Mouse (Mus musculus): Measurements from ENCODE around the gene Idua.
"Not testable (repeated sequence)": the region's sequence is repeated elsewhere in the genome, so short reads cannot be mapped to it uniquely, and the experiment has no call there.

The Idua gene
- long read RNA-seq, experiment 1, transcript Idua-202 (14 exons, 3,373 nt): major isoform, 8 of 8 reads
- long read RNA-seq, experiment 1, partial matches to known transcripts: 0 of 8 reads
- long read RNA-seq, experiment 1, other reads (novel, unspliced or antisense): 0 of 8 reads
- long read RNA-seq, experiment 2, partial matches to known transcripts: 1 of 8 reads
- long read RNA-seq, experiment 2, other reads (novel, unspliced or antisense): 3 of 8 reads

DNA sequence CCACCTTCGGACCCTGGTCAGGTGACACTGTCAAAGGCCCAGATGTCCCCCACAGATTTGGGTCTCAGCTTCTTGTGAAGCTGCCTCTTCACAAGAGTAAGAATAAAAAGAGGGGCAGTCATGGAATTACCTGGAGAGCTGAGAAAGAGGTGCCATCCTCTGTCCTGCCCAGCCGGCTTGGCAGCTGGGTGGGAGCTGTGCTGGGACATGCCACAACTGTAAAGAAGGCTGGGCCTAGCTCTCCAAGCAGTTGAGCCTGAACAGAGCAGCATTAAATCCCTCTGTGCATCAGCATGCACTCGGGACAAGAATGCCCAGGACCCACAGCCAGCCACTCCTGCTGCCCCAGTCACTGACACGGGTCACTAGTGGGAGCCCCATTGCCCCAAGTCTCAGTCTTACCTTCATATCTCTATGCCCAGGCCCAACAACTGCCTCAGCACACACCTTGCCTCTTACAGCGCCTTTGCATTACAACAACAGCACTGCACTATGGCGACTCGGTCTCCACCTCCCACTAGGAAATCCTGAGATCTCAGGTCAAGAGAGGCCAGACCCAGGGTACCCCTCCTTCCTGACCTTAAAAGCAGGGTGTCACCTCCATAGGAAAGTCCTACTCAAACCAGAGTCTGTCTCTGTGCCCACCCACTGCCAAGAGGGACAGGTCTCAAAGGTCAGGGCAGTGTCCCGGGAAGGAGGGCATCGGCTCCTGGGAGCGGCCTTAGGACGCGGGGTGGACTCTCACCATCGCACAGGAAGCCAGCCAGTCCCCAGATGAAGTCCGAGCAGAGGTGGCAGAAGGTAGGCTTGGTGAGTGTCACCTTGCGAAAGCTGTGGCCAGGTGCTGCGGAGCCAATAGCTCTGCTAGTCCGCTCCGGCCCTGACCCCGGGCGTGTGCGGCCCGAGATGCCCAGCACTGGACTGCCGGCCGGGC, at the start of gene Idua:
Gene Idua (plus strand): TSS at position 634 of the 934 bp plus-strand sequence.
- intact Hi-C loops (cut with DNase I): no loop called here

DNA sequence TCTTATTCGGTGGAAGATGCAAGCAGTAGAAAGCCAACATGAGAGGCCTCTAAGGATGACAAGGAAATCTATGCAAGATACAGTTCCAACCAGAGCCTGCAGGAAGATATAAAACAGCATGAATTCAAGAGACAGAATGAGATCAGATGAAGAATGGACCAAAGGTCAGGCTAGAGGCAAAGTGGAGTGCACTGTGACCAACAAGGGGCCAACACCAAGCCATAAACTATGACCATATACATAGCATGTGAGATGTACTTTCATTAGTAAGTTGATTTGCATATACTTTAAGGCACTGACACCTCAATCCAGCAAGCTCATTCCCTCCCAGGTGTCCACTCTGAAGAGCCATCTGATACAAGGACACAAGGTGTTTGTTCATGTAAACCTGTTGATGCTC, 49.7 kb upstream of the Idua start:
- intact Hi-C loops (cut with DNase I): no loop called here

DNA sequence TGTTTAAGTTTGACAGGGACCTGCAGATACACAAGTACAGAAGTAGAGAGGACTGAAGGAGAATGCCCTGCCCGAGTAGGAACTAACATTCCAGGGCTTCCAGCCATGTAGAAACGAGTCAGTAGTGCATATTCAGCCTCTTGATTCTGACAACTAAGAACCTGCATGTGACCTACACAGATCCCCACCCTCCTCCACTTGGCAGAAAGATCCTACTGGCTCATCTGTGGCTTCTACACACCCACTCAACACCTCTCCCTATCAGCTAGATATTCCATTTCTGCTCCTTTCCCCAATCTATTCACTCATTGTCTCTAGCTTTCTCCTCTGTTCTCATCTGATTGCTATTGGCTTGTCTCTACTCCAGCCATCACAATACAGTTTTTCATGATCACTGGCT, 38.3 kb upstream of the Idua start:
- intact Hi-C loops (cut with DNase I): no loop called here

DNA sequence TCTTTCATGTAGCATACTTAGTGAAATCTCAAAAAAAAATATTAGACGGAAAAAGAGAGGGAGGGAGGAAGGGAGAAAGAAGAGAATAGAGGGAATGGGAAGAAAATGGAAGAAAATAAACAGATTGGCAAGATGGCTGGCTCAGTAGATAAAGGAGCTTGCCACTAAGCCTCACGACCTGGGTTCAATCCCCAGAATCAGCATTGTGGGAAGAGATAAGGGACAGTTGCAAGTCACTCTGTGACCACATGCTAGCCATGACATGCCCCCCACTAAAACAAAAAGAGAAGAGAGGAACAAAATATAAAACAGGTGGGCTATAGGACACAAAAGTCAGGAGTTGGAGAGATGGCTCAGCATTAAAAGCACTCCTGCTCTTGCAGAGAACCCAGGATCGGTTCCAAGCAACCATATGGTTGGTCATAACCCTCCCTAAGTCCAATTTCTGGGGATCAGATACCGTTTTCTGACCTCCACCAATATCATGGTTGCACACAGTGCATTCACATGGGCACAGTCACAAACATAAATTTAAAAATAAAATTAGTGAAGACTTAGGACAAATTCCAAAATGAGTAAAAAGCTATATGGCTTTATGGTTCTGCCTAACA, 34.0 kb upstream of the Idua start:
- intact Hi-C loops (cut with DNase I): no loop called here

DNA sequence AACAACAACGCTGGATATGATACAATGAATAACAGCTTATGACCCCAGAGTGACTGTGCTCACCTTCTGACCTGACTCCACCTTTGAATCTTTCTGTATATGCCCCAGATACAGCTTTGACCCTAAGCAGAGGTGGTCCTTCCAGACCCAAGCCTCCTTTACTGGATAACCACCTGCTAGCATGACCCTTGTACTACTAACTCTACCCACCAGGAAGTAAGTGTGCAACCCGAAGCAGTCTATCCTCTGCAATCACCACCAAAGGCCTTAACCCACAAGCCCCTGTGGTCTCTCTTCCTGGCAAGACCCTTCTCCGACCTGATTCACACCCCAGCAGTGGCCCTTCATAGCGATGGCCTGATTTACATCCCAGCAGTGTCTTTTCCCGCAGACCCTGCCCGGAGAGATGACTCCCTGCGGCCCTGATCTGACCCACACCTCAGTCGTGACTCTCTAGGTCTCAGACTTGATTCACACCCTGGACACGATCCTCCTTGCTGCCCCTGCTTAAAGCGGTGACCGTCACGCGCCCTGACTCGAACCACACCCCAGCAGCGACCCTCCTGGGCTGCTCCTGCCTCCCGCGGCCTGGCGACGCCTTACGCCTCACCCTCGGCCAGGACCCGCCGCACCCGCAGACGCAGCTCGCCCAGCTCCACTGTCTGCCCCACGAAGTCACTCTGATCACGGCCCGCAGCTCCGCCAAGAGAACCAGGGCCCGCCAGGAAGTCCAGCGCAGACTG, 31.1 kb upstream of the Idua start:
- intact Hi-C loops (cut with DNase I): no loop called here

DNA sequence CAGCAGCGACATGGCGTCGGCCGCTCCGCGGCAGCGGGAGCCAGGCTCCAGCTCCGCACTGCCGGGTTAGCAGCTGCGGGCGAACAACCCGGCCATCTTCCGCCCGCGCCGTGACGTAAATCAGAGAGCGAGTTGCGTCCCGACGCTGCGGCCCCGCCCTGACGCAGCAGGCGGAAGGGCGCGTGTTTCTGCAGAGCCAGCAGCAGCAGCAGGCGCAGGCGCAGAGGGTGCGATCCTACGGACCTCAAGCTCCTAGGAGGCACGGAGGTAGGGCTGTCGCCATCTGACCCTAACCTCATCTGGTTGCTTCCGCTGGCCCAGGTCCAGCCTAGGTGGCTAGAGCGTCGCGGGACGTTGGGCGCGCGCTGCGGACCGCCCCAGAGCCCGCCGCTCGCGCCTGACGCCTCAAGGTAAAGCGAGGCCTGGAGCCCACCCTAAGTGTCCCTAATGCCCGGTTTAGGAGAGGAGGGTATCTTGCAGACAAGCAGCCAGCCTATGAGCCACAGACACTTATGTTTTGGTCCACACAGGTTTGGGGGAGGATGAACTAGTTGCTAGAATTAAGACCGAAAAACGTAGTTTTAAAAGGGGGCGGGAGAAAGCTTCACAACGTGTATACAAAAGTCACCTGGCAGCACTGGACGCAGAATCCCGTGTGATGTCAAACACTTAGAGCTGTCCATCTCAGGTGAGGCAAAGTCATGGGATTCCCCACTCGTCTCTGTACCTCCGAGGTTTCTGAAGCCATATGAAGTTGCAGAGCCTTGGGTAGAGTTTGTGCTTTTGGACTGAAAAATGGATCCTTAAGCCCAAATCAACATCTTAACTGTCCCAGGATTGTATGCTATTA, 30.3 kb upstream of the Idua start, which contains the start of the genes Gak and Tmem175:
Gene Gak (minus strand): TSS at position 122 of the 850 bp plus-strand sequence.
Gene Tmem175 (plus strand): TSS at position 137 of the 850 bp plus-strand sequence.
- intact Hi-C loops (cut with DNase I): no loop called here

DNA sequence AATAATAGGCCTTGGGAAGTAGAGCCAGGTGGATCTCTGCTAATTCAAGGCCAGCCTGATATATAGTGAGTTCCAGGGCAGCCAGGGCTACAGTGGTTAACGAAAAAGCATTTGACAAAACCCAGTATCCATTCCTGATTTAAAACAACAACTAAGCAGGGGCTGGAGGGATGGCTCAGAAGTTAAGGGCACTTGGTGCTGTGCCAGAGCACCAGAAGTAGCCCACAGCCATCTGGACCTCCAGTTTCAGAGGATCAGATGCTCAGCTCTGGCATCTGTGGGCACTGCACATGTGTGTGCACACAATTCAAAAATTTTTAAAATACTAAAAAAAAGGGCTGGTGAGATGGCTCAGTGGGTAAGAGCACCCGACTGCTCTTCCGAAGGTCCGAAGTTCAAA, 26.5 kb upstream of the Idua start:
- intact Hi-C loops (cut with DNase I): no loop called here

DNA sequence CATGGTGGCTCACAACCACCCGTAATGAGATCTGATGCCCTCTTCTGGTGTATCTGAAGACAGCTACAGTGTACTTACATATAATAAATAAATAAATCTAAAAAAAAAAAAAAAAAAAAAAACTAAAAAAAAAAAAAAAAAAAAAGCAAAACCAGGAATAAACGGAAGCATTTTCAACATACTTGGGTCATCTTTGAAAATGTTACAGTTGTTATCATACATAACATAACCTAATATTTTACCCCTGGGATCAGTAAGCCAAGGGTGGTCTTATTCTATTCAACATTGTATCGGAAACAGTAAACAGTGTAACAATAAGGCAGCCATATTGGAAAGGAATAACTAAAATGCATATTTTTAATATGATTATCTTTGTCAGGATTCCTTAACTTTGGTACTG, 26.0 kb upstream of the Idua start:
- intact Hi-C loops (cut with DNase I): not testable (repeated sequence)

DNA sequence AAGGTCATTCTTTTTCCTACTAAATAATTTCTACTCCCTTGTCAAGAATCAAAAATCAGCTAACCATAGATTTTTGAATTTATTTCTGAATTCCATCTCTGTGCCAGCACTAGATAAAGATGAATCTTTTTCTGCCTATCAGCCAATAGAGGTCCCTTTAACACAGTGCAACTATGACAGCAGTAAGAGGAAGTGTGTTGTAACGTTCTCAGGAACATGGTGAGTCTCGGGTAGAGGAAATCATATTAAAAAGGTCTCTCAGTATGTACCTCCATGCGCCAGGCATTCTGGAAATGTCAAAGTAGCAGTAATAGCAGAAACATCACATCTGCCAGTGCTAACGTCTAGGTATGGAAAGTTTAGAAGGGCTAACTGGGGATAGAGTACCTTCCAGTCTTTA, 24.0 kb upstream of the Idua start:
- intact Hi-C loops (cut with DNase I): no loop called here

DNA sequence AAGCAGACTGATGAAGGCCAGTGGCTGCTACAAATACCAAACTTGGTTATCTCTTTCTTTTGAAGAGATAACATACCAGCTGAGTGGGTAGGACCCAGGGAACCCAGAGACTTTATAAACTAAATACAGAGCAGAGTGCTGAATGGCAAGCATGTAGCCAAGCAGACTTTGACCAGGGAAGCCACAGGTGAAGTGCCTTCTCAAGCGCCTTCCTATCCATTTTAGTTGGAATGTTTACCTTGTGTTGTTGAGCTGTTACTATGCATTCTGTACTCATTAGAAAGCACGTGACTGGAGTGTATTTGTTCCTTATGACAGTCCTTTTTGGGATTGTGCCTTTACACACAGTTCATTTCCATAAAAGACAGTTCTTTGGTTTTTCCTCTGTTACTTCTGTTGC, 16.5 kb upstream of the Idua start:
- intact Hi-C loops (cut with DNase I): no loop called here

DNA sequence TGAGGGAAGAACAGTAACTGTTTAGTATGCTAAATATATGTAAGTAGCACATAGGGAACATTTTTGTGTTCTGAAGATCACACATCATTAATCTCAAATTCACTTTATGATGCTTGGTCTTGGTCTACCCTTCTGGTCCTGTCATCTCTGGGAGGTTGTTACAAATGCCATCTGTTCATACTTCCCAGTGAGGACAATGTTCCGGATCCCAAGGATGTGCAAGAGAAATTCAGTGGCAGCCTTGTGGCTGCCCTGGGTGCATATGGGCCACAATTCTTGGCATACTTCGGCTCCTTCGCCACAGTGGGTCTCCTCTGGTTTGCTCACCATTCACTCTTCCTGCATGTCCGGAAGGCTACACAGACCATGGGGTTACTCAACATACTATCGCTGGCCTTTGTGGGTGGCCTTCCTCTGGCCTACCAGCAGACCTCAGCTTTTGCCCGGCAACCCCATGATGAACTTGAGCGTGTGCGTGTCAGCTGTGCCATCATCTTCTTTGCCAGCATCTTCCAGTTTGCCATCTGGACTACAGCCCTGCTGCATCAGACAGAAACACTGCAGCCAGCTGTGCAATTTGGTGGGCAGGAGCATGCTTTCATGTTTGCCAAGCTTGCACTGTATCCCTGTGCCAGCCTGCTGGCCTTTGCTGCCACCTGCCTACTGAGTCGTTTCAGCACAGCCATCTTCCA, 14.3 kb upstream of the Idua start:
- intact Hi-C loops (cut with DNase I): no loop called here

DNA sequence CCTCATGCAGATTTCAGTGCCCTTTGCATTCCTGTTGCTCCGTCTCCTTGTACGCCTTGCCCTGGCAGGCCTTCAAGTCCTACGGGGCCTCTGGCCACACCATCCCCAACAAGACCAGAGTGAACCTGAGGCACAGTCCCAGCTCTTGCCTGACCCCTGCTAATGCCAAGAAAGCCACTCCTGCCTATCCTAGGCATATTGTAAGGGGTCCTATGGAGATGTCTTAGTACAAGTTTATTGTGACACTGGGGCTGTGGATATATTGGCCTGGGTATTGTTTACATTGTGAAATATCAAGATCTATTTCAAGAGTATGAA, 13.8 kb upstream of the Idua start:
- intact Hi-C loops (cut with DNase I): no loop called here

DNA sequence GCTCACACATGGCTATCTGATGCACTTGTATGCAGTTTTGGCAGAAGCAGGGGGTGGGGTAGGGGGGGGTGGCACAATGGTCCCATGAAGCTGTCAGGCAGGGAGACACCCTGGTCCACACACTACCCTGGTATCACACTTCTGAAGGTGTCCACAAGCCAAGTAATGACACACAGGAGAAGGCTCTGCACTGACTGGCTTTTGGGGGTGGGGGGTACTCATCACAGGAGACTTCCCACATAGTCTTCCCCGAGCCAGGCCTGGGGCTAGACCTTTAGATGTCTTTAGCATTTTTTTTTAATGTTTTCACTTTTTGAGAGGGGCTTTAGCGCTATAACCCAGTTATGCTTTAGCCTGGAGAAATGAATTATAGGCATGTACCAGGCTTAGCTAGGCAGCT, 12.8 kb upstream of the Idua start:
- intact Hi-C loops (cut with DNase I): no loop called here

DNA sequence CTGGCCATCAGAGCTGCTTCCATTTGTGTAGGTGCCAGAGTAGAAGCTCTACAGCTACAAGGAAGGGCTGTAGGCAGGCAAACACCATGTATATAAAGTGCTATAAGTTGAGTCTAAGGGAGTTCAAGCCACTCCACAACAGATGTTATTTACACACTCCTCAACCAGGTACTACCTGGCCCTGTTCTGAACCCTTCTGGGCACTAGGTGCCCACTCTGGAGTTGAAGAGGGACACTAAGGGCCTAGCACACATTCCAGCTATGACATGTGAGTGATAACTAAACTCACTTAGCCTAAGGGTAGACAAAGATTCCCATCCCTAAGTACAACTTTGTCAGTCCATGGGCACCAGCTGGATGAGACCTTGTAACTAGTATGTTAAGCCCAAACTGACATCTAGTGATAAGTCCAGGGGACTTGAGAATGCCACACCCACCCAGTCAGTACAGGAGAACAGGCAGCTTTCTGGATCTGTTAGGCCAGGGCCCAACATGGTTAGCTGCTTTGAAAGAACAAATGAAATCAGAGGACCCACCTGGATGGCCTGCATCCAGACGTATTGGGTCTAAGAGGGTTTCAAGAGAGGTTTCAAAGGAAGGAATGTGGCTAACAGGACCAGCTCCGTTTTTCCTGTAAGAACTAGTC, 12.2 kb upstream of the Idua start:
- intact Hi-C loops (cut with DNase I): no loop called here

DNA sequence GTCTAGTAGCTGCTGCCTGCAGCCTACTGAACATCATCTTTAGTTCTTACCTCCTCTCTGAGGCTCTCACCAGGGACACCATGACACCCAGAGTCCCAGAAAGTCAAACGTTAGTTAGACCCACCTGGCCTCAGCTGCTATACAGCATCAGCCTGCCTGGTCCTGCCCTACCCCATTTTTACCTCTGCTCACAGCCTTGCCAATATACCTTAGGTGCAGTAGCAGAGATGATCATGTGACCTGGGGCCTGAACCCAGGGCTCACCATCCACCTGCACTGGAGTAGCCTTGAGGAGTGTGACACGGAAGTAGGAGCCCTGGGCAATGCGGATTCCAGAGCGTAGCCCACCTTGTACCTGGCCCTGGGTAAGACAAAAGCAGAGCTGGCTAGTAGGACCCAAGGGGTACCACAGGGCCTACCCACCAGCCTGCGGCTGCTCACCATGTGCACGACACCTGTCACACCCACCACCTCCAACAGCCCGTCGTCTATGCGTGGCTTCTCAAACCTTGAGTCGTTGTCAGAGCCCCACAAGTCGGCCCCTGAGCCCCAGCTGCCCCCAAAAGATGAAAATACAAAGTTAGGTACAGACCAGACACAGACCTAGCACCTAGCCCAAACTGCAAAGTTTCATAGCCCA, 11.1 kb upstream of the Idua start:
- intact Hi-C loops (cut with DNase I): no loop called here

DNA sequence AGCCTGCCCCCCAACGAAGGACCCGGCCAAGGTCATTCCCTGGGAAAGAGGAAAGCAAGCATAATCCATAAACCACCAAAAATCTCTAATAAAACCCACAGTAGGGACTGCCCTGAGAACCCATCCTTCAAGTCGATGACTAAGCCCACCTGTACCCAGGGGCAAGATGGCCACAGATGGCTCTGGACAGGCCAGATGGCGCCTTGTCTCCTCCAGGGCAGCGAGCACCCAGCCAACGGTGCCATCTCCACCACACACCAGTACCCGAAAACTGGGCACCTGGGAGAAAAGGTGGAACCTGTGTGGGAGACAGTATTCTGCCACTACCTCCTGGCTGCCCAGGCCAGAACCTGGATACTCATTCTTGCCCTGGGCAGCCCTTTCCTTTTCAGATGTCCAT, 9.8 kb upstream of the Idua start:
- intact Hi-C loops (cut with DNase I): loop anchor here (5.0 kb wide), 2 partner anchors 63 to 223 kb away; no protein-coding TSS in a partner anchor

DNA sequence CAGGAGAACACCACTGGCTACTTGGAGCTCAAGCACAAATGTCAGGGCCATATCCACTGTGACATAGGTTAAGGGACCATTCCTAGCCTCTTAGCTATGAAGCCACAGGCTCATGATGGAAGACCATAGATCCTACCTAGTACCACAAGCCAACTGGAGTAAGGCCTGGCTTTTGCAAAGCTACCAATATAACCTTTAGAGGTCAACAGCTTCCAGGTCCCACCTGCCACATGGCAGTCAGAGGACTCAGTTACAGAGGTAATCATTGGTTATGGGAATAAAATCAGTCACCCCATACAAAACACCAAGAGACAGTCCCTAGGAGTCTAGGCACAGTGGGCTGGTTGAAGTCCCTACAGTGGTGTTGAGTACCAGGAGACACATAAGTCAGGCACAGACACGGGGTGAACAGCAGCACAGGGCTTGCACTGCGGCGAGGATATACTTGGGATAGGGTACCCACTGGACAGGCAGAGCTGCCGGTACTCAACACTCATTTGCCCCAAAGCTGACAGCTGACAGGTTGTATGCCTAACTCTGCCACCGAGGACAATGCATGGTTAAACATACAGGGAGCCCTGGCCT, 8.9 kb upstream of the Idua start:
- intact Hi-C loops (cut with DNase I): loop anchor here (5.0 kb wide), 2 partner anchors 64 to 224 kb away; no protein-coding TSS in a partner anchor

DNA sequence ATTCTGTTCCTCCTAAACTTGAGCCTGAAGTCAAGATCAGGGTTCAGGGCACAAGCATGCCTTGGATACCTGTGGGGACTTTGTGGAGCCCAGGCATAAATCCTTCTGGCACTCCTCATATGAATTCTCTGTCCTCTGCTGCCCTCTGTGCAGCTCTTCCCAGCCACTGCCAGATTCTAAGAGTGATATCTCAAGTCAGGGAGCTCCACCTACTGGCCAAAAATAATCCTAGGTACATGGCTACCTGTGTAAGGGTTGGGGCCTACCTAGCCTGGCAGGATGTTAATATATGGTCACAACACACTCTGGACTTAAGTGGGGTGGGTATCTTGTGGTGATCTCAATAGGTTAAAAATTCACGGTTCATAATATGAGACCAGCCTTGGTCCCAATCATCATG, 8.3 kb upstream of the Idua start:
- intact Hi-C loops (cut with DNase I): loop anchor here (5.0 kb wide), 2 partner anchors 65 to 225 kb away; no protein-coding TSS in a partner anchor
